Mouse (Mus musculus): ENCODE data around the gene Fbxw5. TPM values are rescaled to one million over a fixed set of nuclear protein-coding genes. Genes with fewer than 3 reads are reported as not detected.
"Not testable (repeated sequence)": the region's sequence is repeated elsewhere in the genome, so short reads cannot be mapped to it uniquely, and the experiment has no call there.

The Fbxw5 gene
- polyA plus RNA-seq, 1 experiment from 2014 or later, result 129 TPM

DNA sequence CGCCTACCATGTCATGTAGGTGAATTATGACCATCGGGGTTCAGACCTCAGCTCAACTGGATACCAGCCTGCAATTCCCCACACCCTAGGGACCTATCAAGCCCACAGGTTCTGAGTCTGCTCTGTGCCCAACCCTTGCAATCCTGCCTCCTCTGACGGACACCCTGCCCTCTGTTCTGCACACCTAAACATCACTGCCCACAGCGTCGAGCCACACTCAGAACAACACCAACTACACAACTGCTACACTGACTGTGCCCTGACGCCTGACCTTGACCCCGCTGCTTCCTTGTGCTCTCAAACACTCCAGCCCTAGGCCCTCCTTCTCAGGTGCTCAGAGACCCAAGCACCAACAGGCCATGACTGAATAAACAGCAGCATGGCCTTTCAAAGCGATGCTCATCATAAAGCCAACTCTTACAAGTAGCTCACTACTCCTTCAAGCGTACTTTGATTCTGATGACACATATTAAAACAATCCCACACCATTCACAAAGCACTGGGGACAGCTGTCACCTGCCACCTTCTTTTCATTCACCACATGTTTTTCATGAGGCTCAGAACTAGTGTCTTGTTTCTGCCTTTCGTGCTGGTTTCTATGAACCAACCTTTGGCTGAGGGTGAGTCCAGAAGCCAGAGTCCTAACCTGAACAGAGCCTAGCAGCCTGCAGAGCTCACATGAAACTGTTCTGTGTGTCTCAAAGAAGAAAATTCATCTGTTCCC lies 41.3 kb downstream of the Fbxw5 start:
- H3K9me3 ChIP-seq, result no peaks in the 10 kb centered on the region
- no peak overlapping the region for H3K4me3 ChIP-seq
- 80% methylated on average over 10 of the region's 10 CpGs for WGBS
- H3K9ac ChIP-seq, result no peak overlapping the region
- ATAC-seq (ENCODE audit: low read depth), result no peak
- peaks cover 18% of the 10 kb centered on the region for H3K4me1 ChIP-seq (replicated peaks)
- no peak overlapping the region for H3K27ac ChIP-seq (replicated peaks)
- H3K36me3 ChIP-seq, result peaks cover 12% of the 10 kb centered on the region
- H3K4me2 ChIP-seq, result no peak overlapping the region
- no peaks in the 10 kb centered on the region for H3K27me3 ChIP-seq

DNA sequence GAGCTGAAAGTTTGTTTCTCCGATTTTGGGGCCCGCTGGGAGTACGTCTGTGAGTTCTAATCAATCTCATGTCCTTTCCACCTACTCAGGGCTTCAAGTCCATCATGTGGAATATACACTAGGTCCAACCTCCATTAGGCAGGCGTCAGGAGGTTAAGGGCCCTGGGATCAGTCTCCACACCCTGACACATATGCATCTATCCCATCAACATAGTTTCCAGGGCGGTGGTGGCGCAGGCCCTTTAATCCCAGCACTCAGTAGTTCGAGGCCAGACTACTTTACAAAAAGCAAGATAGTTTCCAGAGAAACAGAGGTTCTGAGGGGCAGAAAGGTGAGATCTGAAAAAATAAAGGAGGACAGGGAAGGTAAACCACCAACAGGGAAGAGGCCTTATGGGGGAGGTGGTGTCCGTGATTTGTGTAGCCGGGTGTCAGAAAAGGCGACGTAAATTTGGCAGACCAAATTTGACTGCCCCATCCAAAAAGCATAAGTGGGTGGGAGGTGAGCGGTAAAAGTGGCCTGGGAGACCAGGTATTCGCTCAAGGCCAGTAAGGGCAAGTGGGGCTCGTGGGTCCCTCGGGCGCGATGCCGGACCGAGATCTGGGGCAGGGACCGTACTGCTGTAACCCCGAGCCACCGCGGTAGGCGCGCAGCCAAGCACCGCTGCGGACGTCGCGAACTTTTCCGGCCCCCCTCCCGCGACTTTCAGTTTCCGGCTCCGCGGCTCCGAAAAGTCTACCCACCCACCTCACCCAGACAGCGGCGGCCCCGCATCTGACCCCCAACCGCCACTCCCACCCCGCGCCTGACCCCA lies 45.7 kb downstream of the Fbxw5 start:
- Histone ChIP-seq H3K27me3 (no peaks in the 10 kb centered on the region), H3K9ac (peak overlapping the region; percentile 78), H3K9me3 (no peaks in the 10 kb centered on the region), H3K27ac (replicated peaks) (no peak overlapping the region), H3K4me3 (peak overlapping the region; percentile 63), H3K4me1 (replicated peaks) (peaks cover 22% of the 10 kb centered on the region), H3K36me3 (no peaks in the 10 kb centered on the region), H3K4me2 (peak overlapping the region; percentile 83)
- peak; percentile 71 for ATAC-seq (ENCODE audit: low read depth)
- 10% methylated on average over 33 of the region's 43 CpGs for WGBS

DNA sequence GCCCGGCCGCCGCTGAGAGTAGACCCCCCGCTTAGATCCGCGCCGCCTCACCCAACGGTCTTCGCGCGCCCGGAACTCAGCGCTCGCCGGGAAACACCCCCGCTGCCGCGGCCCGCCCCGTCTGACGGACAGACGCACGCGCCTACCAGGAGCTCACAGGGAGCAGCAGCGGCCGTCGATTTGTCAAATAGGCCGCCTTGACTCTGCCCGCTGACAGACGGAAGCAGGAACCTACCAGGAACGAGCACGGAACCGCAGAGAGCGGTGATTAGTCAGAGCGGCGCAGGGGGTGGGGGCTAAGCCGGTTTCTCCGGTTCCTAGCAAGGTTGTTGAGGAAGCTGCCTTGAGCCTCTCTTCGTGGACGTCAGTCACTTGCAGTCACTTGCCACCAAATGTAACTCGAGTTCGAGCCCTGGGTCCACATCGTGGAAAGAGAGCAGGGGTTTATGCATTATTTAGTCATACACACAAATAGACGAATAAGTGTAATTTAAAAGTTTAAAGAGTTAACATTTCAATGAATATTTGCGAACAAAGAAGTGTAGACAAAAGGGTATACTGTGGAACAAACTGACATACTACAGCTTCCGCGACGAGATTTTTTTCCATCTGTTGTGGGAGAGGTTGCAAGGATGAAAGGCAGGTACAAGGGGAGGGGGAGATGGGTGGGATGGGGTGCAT lies 46.4 kb downstream of the Fbxw5 start, which contains the start of gene Traf2:
Gene Traf2, minus strand, starts transcription at position 130 of the 681 bp plus-strand sequence.
- Histone ChIP-seq H3K9me3 (no peaks in the 10 kb centered on the region), H3K9ac (peak within 1 kb of the TSS; percentile 78), H3K4me3 (peak within 1 kb of the TSS; percentile 63), H3K27ac (replicated peaks) (no peak within 1 kb of the TSS; the same call in 1 of the 2 replicates), H3K27me3 (no peaks in the 10 kb centered on the region), H3K4me2 (peak within 1 kb of the TSS; percentile 83), H3K4me1 (replicated peaks) (peaks cover 18% of the 10 kb centered on the region), H3K36me3 (no peaks in the 10 kb centered on the region)
- 3% methylated on average over 48 of the region's 48 CpGs for WGBS
- peak; percentile 100 for ATAC-seq (ENCODE audit: low read depth)

GRCm38 (mm10) chr2:25549021-25549991 lies 48.8 kb downstream of the Fbxw5 start:
- H3K9me3 ChIP-seq, result no peaks in the 10 kb centered on the region
- no peak overlapping the region for H3K27ac ChIP-seq (replicated peaks)
- H3K4me1 ChIP-seq (replicated peaks), result peaks cover 18% of the 10 kb centered on the region
- H3K27me3 ChIP-seq, result no peaks in the 10 kb centered on the region
- no peak overlapping the region for H3K9ac ChIP-seq
- no peak for ATAC-seq (ENCODE audit: low read depth)
- no peak overlapping the region for H3K4me3 ChIP-seq
- no peaks in the 10 kb centered on the region for H3K36me3 ChIP-seq
- 77% methylated on average over 9 of the region's 9 CpGs for WGBS
- no peak overlapping the region for H3K4me2 ChIP-seq

DNA sequence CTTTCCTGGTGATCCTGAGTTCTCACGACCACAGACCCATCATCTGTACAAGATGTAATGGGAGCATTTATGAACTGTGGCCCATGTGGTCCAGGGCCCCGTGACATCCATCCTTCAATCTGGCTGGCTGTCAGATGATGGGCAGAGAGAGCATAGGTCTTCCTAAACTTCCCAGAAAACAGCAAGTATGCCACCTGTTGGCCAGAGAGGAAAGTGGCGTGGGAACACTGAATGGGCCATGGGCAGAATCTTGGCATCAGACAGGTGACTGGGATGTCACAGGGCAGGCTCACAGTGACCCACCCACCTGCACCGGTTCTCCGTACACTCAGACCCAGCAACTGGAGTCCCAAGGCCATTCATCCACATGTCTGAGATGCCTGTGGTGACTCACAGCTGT lies 50.6 kb downstream of the Fbxw5 start:
- 32% methylated on average over 5 of the region's 5 CpGs for WGBS
- Histone ChIP-seq H3K9me3 (no peaks in the 10 kb centered on the region), H3K36me3 (no peaks in the 10 kb centered on the region)

DNA sequence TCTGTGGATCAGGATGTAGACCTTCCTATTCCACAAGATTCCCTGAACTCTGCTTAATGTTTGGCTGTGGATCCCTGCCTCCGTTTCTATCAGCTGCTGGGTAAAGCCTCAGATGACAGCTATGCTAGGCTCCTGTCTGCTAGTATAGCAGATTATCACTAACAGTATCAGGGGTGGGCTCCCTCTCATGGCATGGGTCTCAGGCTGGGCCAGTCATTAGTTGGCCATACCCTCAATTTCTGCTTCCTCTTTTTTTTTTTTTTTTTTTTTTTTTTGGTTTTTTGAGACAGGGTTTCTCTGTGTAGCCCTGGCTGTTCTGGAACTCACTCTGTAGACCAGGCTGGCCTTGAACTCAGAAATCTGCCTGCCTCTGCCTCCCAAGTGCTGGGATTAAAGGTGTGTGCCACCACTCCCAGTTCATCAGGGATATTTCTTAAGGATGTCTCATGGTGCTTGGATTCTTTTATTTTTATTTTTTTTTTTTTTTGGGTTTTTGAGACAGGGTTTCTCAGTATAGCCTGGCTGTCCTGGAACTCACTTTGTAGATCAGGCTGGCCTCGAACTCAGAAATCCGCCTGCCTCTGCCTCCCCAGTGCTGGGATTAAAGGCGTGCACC lies 52.7 kb downstream of the Fbxw5 start:
- not testable (repeated sequence) for ATAC-seq (ENCODE audit: low read depth); H3K9me3 ChIP-seq

More for the DNA sequence above, 50.6 kb downstream of the Fbxw5 start:
- Histone ChIP-seq H3K9ac (no peak overlapping the region), H3K27ac (replicated peaks) (no peak overlapping the region), H3K4me2 (no peak overlapping the region), H3K4me1 (replicated peaks) (peaks cover 8% of the 10 kb centered on the region), H3K27me3 (no peaks in the 10 kb centered on the region), H3K4me3 (no peak overlapping the region)
- ATAC-seq (ENCODE audit: low read depth), result no peak

More for the DNA sequence above, 52.7 kb downstream of the Fbxw5 start:
- 93% methylated on average over 4 of the region's 4 CpGs for WGBS
- not testable (repeated sequence) for H3K27me3 ChIP-seq; H3K36me3 ChIP-seq; H3K4me3 ChIP-seq; H3K4me2 ChIP-seq; H3K27ac ChIP-seq (replicated peaks); H3K9ac ChIP-seq
- peaks cover 13% of the 10 kb centered on the region for H3K4me1 ChIP-seq (replicated peaks)

Other genes with a start within 250 kb of the Fbxw5 start
- 18.8 and 21.5 TPM in 2 replicates for gene Tmem203, start 245.3 kb upstream of the Fbxw5 start, polyA plus RNA-seq (2015; fragmentation: Nextera tagmentation; extraction: Ambion mirVana)
- gene Tprn, start 238.1 kb upstream of the Fbxw5 start, polyA plus RNA-seq (2015; fragmentation: Nextera tagmentation; extraction: Ambion mirVana), result 13.3 and 14.6 TPM in 2 replicates
- gene Ssna1, start 228.3 kb upstream of the Fbxw5 start, polyA plus RNA-seq (2015; fragmentation: Nextera tagmentation; extraction: Ambion mirVana), result 187 and 206 TPM in 2 replicates
- 128 and 131 TPM in 2 replicates for gene Anapc2, start 228.3 kb upstream of the Fbxw5 start, polyA plus RNA-seq (2015; fragmentation: Nextera tagmentation; extraction: Ambion mirVana)
- gene Tmem210, start 212.6 kb upstream of the Fbxw5 start, polyA plus RNA-seq (2015; fragmentation: Nextera tagmentation; extraction: Ambion mirVana), result not detected in 2 replicates
- gene Lrrc26, start 210.8 kb upstream of the Fbxw5 start, polyA plus RNA-seq (2015; fragmentation: Nextera tagmentation; extraction: Ambion mirVana), result not detected in 2 replicates
- gene Grin1, start 181.6 kb upstream of the Fbxw5 start, polyA plus RNA-seq (2015; fragmentation: Nextera tagmentation; extraction: Ambion mirVana), result 27.1 and 30.2 TPM in 2 replicates
- 55.4 and 73.6 TPM in 2 replicates for gene Man1b1, start 168.4 kb upstream of the Fbxw5 start, polyA plus RNA-seq (2015; fragmentation: Nextera tagmentation; extraction: Ambion mirVana)
- 26.4 and 27.5 TPM in 2 replicates for gene Dpp7, start 144.4 kb upstream of the Fbxw5 start, polyA plus RNA-seq (2015; fragmentation: Nextera tagmentation; extraction: Ambion mirVana)
- 6.0 and 8.5 TPM in 2 replicates for gene Uap1l1, start 135.1 kb upstream of the Fbxw5 start, polyA plus RNA-seq (2015; fragmentation: Nextera tagmentation; extraction: Ambion mirVana)
- 9.9 and 11.3 TPM in 2 replicates for gene Sapcd2, start 128.4 kb upstream of the Fbxw5 start, polyA plus RNA-seq (2015; fragmentation: Nextera tagmentation; extraction: Ambion mirVana)
- gene Entpd2, start 104.9 kb upstream of the Fbxw5 start, polyA plus RNA-seq (2015; fragmentation: Nextera tagmentation; extraction: Ambion mirVana), result 11.0 and 14.8 TPM in 2 replicates
- gene Npdc1, start 101.4 kb upstream of the Fbxw5 start, polyA plus RNA-seq (2015; fragmentation: Nextera tagmentation; extraction: Ambion mirVana), result 359 and 403 TPM in 2 replicates
- 0.18 TPM in 1 of 2 replicates, not detected in the other for gene Fut7, start 77.5 kb upstream of the Fbxw5 start, polyA plus RNA-seq (2015; fragmentation: Nextera tagmentation; extraction: Ambion mirVana)
- gene Abca2, start 72.0 kb upstream of the Fbxw5 start, polyA plus RNA-seq (2015; fragmentation: Nextera tagmentation; extraction: Ambion mirVana), result 9.8 and 10.2 TPM in 2 replicates
- gene Clic3, start 43.9 kb upstream of the Fbxw5 start, polyA plus RNA-seq (2015; fragmentation: Nextera tagmentation; extraction: Ambion mirVana), result 2.8 and 3.2 TPM in 2 replicates
- 85.1 and 97.1 TPM in 2 replicates for gene Paxx, start 39.7 kb upstream of the Fbxw5 start, polyA plus RNA-seq (2015; fragmentation: Nextera tagmentation; extraction: Ambion mirVana)
- 19.7 and 19.9 TPM in 2 replicates for gene Ptgds, start 30.7 kb upstream of the Fbxw5 start, polyA plus RNA-seq (2015; fragmentation: Nextera tagmentation; extraction: Ambion mirVana)
- not detected in 2 replicates for gene Lcn12, start 6.8 kb upstream of the Fbxw5 start, polyA plus RNA-seq (2015; fragmentation: Nextera tagmentation; extraction: Ambion mirVana)
- 5.7 and 8.0 TPM in 2 replicates for gene C8g, start 969 bp downstream of the Fbxw5 start, polyA plus RNA-seq (2015; fragmentation: Nextera tagmentation; extraction: Ambion mirVana)
- gene Traf2, start 46.2 kb downstream of the Fbxw5 start, polyA plus RNA-seq (2015; fragmentation: Nextera tagmentation; extraction: Ambion mirVana), result 19.2 and 20.8 TPM in 2 replicates
- gene Edf1, start 57.1 kb downstream of the Fbxw5 start, polyA plus RNA-seq (2015; fragmentation: Nextera tagmentation; extraction: Ambion mirVana), result 426 and 453 TPM in 2 replicates
- 2.5 and 3.4 TPM in 2 replicates for gene Mamdc4, start 74.1 kb downstream of the Fbxw5 start, polyA plus RNA-seq (2015; fragmentation: Nextera tagmentation; extraction: Ambion mirVana)
- gene Phpt1, start 74.5 kb downstream of the Fbxw5 start, polyA plus RNA-seq (2015; fragmentation: Nextera tagmentation; extraction: Ambion mirVana), result 180 and 188 TPM in 2 replicates
- 7.1 and 8.4 TPM in 2 replicates for gene Ajm1, start 81.0 kb downstream of the Fbxw5 start, polyA plus RNA-seq (2015; fragmentation: Nextera tagmentation; extraction: Ambion mirVana)
- gene Rabl6, start 107.8 kb downstream of the Fbxw5 start, polyA plus RNA-seq (2015; fragmentation: Nextera tagmentation; extraction: Ambion mirVana), result 65.7 and 74.3 TPM in 2 replicates
- gene Ccdc183, start 116.9 kb downstream of the Fbxw5 start, polyA plus RNA-seq (2015; fragmentation: Nextera tagmentation; extraction: Ambion mirVana), result 0.12 and 0.17 TPM in 2 replicates
- 37.7 and 41.2 TPM in 2 replicates for gene Tmem141, start 121.3 kb downstream of the Fbxw5 start, polyA plus RNA-seq (2015; fragmentation: Nextera tagmentation; extraction: Ambion mirVana)
- 2.7 and 3.1 TPM in 2 replicates for gene Fcna, start 127.3 kb downstream of the Fbxw5 start, polyA plus RNA-seq (2015; fragmentation: Nextera tagmentation; extraction: Ambion mirVana)
- not detected in 2 replicates for gene Lcn8, start 152.4 kb downstream of the Fbxw5 start, polyA plus RNA-seq (2015; fragmentation: Nextera tagmentation; extraction: Ambion mirVana)
- not detected in 2 replicates for gene Lcn5, start 157.2 kb downstream of the Fbxw5 start, polyA plus RNA-seq (2015; fragmentation: Nextera tagmentation; extraction: Ambion mirVana)
- gene Lcn6, start 176.0 kb downstream of the Fbxw5 start, polyA plus RNA-seq (2015; fragmentation: Nextera tagmentation; extraction: Ambion mirVana), result not detected in 2 replicates
- not detected in 2 replicates for gene Lcn10, start 182.0 kb downstream of the Fbxw5 start, polyA plus RNA-seq (2015; fragmentation: Nextera tagmentation; extraction: Ambion mirVana)
- not detected in 2 replicates for gene Obp2a, start 199.3 kb downstream of the Fbxw5 start, polyA plus RNA-seq (2015; fragmentation: Nextera tagmentation; extraction: Ambion mirVana)
- gene Bmyc, start 206.0 kb downstream of the Fbxw5 start, polyA plus RNA-seq (2015; fragmentation: Nextera tagmentation; extraction: Ambion mirVana), result 113 and 121 TPM in 2 replicates
- not detected in 2 replicates for gene Obp2b, start 236.3 kb downstream of the Fbxw5 start, polyA plus RNA-seq (2015; fragmentation: Nextera tagmentation; extraction: Ambion mirVana)

Data from neural tube, embryonic 13.5 days (tissue).